Mouse (Mus musculus) kidney, adult 11 months (tissue): ENCODE measurements around the gene Msi1.
A peak's percentile ranks its signal among the peaks of the same experiment; 100 is the strongest.

Source experiments
- DNase-seq: peaks from one replicate; pipeline ENCODE4 v3.0.0; 2022

The Msi1 gene

GRCm38 (mm10) chr5:115470766-115471531, 41.5 kb downstream of the Msi1 start:
- no peak for DNase-seq

- no peak for DNase-seq
Measured at GRCm38 (mm10) chr5:115473191-115473590, 43.8 kb downstream of the Msi1 start.

- no peak for DNase-seq
Measured at GRCm38 (mm10) chr5:115474174-115474828, 44.9 kb downstream of the Msi1 start.

DNA sequence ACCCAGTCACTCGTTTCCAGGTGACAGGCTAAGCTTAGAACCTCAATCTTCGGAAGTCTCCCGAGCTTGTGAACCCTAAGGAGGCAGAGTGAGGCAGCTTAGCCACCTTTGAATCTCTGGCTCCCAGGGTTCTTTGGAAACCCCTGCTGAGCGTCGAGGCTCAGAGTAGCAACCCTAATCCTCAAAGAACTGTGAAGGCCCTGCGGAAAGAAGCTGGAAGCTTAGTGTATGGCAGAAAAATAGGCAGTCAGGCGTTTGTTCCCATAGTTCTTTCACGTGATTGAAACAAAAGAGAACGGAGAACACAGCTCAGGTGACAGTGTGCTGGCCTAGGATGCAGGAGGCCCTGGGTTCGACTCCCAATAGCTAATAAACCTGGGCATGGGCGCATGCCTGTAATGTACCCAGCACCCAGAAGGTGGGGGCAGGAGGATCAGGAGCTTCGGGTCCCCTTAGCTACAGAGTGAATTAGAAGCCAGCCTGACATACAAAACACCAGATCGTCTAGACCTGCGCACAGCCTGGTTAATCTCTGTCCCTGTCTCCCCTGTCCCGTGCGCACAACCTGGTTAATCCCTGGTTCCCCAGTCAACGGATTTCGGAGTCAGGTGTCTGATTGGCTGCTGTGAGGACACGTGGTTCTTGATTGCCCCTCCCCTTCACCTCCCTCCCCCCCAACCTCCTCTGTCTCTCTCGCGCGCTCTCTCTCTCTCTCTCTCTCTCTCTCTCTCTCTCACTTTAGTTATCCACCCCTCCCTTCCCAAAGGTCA, 46.1 kb downstream of the Msi1 start:
- DNase-seq = peak; percentile 77

- no peak for DNase-seq
Measured at GRCm38 (mm10) chr5:115476107-115476727, 46.8 kb downstream of the Msi1 start.

DNA sequence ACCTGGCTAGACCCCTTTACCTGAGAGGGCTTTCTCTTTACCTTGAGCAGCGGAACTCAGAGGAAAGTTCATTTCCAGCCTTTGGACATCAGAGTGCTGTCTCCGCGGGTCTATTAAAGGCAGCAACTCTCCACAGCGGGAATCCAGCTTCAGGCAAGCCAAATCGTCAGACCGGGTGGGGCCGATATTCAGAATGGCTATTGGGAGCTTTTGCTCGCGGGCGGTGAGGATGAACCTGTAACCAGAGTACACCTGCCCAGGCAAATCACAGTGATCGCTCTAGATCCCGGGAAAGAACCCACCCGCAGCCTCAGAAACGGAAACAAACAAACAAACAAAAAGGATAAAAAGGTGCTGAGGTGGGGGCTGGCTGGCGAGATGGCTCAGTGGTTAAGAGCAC, 50.2 kb downstream of the Msi1 start:
- no peak for DNase-seq

DNA sequence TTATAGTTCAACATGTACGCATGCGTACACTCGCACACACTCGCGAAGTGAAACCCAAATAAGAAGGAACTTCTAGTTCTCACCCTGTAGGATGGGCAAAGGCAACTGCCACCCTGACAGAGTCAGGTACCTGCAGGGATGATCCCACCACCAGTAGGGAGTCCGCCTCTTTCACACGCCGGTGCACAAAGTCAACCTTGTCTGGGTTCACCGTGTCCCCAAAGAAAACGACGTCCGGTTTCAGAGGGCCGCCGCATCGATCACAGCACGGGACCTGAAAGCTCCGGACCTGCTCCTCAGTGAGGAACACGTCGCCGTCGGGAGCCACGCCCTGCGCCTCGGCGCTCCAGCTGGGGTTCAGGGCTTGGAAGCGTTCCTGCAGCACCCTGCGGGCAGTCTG, 50.7 kb downstream of the Msi1 start:
- DNase-seq = no peak

DNA sequence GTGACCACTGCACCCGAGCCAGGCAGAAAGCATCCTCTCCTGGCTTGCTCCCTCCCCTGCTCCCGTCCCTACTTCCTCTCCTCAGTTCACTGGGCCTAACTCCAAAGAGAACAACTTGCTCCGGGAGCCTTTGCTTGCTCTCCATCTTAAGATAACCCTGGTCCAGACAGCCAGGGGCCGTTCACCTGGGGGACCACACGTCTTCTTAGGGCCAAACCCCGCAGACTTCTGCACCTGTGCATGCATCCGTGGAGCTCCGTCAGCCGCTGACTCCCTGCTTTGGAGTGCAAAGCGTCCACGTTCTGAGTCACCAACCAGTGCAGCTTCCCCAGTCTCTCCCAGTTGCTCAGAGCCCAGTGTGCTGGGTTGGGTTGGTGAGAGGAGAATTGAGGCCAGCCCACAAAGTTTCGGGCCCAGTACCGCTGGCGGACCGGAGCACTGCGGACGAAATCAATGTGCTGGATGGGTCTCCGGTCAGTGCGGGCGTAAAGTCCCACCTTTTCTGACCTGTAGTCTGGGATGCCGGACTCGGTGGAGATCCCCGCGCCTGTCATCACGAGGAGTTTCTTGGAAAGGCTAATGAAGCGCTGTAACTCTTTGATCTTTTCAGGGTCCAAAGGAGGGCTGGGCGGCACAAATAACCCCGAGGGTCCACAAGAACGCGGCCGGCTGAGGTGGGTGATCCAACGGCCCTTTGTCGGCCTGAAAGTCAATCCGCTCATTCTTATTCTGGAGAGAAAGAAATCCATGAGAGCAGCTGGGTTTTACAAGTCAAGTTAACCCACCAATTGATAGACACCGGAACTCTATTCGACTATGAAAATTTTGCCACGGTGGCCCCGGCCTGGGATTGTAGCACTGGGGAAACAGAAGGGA, 53.2 kb downstream of the Msi1 start:
- DNase-seq = no peak

- no peak for DNase-seq
Measured at GRCm38 (mm10) chr5:115483385-115483784, 54.0 kb downstream of the Msi1 start.

DNA sequence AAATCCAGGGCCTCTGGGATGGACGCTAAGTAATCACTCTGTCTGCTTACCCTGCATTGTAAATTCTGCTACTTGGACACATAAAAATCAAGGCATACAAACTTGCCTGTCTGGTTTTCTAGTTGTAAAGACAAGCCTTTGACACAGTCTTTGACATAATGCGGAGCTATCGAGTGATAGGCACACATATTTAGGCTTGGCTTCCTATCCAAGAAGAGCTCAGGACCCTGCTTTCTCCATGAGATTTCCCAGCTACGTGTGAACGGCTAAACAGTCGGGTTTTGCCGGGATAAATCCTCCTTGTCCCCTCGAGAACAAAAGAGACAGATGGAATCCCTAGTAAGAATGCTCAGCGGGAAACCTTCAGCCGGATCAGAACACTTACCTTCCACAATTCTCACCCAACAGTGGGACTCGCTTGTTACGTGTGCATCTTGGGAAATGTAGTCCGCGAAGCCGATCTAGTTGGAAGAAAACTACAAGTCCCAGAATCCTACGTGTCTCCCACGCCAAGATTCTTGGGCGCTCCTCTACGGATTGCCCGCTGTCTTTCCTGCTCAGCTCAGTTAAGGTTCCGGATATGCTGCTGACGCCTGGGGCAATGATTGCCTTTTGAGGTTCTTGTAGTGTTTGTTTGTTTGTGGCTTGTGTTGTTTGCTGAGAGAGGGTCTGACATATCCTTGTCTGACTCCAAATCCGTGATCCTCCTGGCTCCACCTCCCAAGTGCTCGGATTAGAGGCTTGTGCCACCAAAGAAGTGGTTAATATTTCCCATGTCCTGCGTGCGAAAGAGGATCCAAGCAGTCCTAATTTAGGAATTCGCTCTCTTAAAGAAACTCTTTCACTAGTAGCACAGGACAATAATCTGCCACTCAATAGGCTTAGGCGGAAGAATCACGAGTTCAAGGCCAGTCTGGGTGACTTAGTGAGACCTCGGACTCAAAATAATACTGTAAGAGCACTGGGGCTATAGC, 54.8 kb downstream of the Msi1 start, which contains the start of gene Sirt4:
Gene Sirt4 (minus strand): TSS at position 779 of the 974 bp plus-strand sequence.
- DNase-seq = peak; percentile 93

DNA sequence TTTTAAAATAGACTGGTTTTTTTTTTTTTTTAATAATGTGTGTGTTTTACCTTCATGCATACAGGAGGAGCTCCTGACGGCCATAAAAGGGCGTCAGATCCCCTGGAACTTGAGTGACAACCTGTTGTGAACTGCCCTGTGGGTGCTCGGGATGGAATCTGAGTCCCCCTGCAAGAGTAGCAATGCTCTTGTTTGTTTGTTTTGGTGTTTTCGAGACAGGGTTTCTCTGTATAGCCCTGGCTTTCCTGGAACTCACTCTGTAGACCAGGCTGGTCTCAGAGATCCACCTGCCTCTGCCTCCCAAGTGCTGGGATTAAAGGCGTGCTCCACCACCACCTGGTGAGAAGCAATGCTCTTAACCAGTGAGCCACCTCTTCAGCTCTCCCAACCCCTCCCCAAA, 55.6 kb downstream of the Msi1 start:
- DNase-seq = no peak

DNA sequence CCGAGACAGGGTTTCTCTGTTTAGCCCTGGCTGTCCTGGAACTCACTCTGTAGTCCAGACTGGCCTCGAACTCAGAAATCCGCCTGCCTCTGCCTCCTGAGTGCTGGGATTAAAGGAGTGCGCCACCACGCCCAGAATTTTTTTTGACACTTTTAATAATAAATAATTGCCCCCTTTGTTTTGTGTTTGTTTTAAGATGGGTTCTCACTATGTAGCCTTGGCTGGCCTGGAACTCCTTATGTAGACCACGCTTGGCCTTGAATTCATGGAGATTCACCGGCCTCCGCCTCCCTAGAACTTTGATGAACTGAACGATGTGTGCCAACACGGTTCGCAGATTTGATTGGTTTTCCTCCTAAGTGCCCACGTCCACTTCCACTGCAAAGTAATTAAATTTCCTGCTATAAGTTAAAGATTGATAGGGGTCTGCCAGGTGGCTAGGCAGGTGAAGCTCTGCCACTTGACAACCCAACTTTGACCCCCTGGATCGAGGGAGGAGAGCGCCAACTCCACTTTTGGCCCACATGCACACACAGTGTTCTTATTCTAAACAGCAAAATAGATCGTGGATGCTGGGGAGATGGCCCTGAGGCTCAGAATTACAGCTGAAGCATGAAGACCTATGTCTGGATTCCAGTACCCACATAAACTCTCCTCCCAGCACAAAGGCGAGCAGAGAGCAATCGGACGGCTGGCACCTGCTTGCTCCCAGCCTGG, 56.2 kb downstream of the Msi1 start:
- DNase-seq = peak; percentile 60

DNA sequence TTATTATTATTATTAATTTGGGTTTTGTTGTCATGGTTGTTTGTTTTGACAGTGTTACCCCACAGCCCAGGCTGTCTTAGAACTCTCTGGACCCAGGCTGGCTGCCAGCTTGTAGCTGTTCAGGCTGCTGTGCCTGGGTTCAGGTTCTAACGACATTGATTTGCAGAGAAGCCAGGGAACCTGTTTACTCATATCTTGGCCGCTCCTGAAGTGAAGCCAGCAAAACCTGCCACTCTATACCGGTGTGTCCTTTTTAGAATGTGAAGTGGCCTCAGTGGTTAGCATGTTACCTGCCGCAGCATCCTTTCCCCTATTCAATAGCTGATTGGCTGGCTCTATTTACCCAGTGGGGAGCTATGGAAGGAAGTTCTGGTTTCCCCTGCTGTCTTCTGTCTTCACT, 57.3 kb downstream of the Msi1 start:
- no peak for DNase-seq

DNA sequence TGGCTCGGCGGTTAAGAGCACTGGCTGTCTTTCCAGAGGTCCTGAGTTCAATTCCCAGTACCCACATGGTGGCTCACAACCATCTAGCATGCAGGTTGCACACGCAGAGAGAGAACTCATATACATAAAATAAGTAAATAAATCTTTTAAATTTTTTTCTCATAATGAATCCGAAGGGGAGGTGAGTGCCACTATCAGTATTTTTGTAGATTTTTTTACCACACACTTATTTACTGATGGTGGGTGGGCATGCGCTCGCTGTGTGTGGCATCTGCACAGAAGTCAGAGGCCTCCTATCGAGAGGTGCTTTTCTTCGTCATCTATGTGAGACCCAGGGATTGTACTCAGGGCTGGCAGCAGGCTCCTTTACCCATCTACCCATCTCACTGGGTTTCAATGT, 58.0 kb downstream of the Msi1 start:
- no peak for DNase-seq

- DNase-seq = no peak
Measured at GRCm38 (mm10) chr5:115487942-115488580, 58.7 kb downstream of the Msi1 start.

DNA sequence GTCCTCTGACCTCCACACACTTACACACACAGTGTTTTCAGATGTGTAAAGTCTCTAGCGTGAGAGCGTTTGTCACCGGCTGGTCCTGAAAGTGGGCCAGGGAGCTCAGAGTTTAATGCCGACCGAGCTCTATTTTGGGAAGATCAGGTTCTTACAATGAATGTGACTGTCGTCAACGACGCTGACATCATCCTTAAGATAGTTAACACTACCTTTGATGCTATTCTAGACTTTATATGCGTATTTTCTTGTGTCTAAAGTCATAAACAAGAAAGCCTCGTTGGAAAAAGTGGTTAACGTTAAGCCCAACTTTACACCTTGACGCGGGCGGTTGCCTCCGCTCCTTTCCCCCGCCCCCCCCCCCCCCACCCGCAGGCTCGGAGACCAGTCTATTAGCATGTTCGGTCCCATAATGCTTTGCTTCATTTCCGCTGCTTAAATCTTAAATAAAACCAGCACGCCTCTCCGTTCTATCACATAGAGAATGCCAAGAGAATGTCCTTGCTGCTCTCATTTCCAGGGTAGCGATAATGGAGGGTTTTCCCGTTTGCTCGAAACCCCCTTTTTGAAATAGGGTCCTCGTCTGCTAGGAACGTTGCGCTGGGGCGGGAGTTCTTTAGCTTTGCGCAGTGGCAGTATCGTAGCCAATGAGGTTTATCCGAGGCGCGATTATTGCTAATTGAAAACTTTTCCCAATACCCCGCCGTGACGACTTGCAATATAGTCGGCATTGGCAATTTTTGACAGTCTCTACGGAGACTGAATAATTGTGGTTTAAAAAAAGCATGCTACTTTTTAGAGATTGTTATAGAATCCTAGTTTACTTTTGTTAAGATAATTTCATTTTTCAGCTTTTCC, 59.7 kb downstream of the Msi1 start:
- DNase-seq = peak; percentile 81

DNA sequence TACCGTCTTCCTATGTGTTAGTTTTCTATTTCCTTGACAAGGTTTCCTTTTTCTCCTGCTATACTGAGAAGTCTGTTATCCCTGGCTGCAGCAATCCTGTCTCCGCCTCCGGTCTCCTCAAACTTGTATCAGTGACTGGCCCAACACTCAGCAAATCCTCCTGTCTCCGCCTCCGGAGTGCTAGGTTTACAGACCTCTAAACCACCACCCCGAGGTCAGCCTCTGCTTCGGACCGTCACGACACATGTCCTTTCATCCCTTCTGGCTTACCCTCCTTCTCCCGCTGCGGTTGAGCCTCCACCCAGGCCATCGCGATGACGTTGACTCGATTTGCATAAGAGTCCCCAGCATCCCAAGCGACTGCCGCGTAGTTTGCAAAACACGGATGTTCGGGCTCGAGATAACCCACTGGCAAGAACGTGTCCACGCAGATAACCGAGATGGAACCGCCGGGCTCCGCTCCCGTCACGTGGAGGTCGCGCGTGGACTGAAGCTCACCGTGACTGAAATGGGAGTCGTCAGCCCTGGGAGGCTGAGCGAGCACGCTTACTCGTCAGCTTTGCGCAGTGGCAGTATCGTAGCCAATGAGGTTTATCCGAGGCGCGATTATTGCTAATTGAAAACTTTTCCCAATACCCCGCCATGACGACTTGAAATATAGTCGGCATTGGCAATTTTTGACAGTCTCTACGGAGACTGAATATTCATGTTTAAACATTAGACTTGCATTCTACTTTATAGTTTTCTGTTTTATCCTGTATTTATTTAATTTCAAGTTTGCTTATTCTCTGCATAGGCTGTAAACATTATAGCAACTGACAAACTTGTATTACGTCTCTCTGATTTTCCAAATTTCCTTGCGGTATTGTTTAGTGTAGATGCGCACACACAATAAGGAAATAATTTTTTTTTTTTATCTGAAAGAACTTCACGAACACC, 60.6 kb downstream of the Msi1 start:
- DNase-seq = peak; percentile 88

DNA sequence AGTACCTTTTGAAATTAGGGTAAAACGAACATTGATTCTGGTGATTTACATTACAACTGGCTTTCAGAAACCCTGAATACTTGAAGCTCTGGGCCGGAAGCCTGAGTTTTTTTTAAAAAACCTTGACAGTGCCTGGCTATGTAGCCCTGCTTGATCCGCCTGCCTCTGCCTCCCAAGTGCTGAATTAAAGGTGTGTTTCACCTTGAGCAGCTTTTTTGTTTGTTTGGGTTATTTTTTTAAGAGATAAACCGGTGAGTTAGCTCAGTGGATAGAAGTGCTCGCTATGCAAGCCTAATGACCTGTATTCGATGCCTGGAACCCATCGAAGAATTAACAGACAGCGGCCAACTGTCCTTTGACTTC, 61.2 kb downstream of the Msi1 start:
- DNase-seq = no peak
